Mouse (Mus musculus): Measurements from ENCODE around the gene Tfpi.

GRCm38 (mm10) chr2:84481863-84482262 is 5.3 kb upstream of the Tfpi start:
- TF ChIP-seq MAFK (IDR thresholded peaks at IDR 0.05; ENCODE audit: insufficient replicate concordance, low read length), result no peak
- no peak for TF ChIP-seq CTCF (conservative IDR thresholded peaks at IDR 0.05 in 1 of 2, IDR thresholded peaks at IDR 0.05 in 1 of 2; ENCODE audit: low read depth in 2 of 2, low read length in 2 of 2)
- TF ChIP-seq UBTF (IDR thresholded peaks at IDR 0.05; ENCODE audit: low read depth, low read length), result no peak
- TF ChIP-seq SMC3 (IDR thresholded peaks at IDR 0.05; ENCODE audit: low read depth, low read length), result no peak
- no peak for TF ChIP-seq EP300 (IDR thresholded peaks at IDR 0.05; ENCODE audit: low read length)
- TF ChIP-seq CHD1 (IDR thresholded peaks at IDR 0.05; ENCODE audit: low read depth, low read length), result no peak
- no peak for TF ChIP-seq RAD21 (IDR thresholded peaks at IDR 0.05; ENCODE audit: low read depth, low read length)
- no peak for TF ChIP-seq POLR2A (IDR thresholded peaks at IDR 0.05; ENCODE audit: low read depth, low read length)
- no peak for TF ChIP-seq MYC (IDR thresholded peaks at IDR 0.05; ENCODE audit: low read depth, low read length)
- no peak for TF ChIP-seq ZC3H11A (IDR thresholded peaks at IDR 0.05; ENCODE audit: low read depth, low read length)
- no peak for TF ChIP-seq RCOR1 (conservative IDR thresholded peaks at IDR 0.05; ENCODE audit: low read depth, low read length)

All from CH12.LX (cell line).